Mouse (Mus musculus) lung, adult 2 months (tissue): ENCODE data around the gene Vps13d.

Source experiments
- CTCF ChIP-seq: fragments of 200-500 bp; IDR thresholded peaks from 2 replicates; pipeline ENCODE4 v1.5.1; 2011; ENCODE audit warnings: mild to moderate bottlenecking, low read length, control low read depth; ENCODE audit not compliant: insufficient read depth
- POLR2A ChIP-seq: fragments of 200-500 bp; IDR thresholded peaks from 2 replicates; pipeline ENCODE4 v1.6.1; 2011; ENCODE audit warnings: low read depth, mild to moderate bottlenecking, control low read depth, low read length, borderline replicate concordance; ENCODE audit errors: extremely low read depth

GRCm38 (mm10) chr4:144999903-145000382, 194.9 kb downstream of the Vps13d start:
- TF ChIP-seq POLR2A (no peak), CTCF (no peak)
